Comparison of ENCODE assay signal across 18 mouse cellular contexts in genomic region chr2:125411777-125412176, GRCm38 (mm10).
DNase-seq lines count a peak whose midpoint lies in the region; TF ChIP-seq lines count a peak whose summit lies in the region.
"Had no signal": no experiment of that assay in that cellular context is flagged by ENCODE, and none has a peak within 500 bp of the region (broad histone marks: within the 10 kb centered on the region; RNA-seq: fewer than 3 reads in every experiment).

No protein-coding gene starts in this region.

- intact Hi-C loops in heart, postnatal 14 days (cut with DNase I): loop anchor here (5.0 kb wide), 1 partner anchor 56 kb away; no protein-coding TSS in a partner anchor

- no peak for TF ChIP-seq POLR2A in ES-Bruce4 (IDR thresholded peaks at IDR 0.05; ENCODE audit: insufficient read depth, low read length)

- H3K4me3 ChIP-seq in ES-Bruce4 (ENCODE audit: low read depth, low read length): peak overlapping the region; percentile 34; the same call in 1 of the 2 replicates
- H3K4me3 ChIP-seq: forebrain, embryonic 10.5 days; hindbrain, embryonic 10.5 days; myocyte; neural tube, embryonic 15.5 days had no signal

- no peak overlapping the region for H3K9ac ChIP-seq in ES-Bruce4 (ENCODE audit: low read depth, poor library complexity, severe bottlenecking)
- H3K9ac ChIP-seq: neural tube, embryonic 15.5 days had no signal

- H3K27ac ChIP-seq in ES-Bruce4 (ENCODE audit: insufficient read depth, low read length): no peak overlapping the region
- H3K27ac ChIP-seq: forebrain, embryonic 10.5 days; hindbrain, embryonic 10.5 days; macrophage; neural tube, embryonic 15.5 days had no signal

- TF ChIP-seq EP300 in ES-Bruce4 (IDR thresholded peaks at IDR 0.05; ENCODE audit: insufficient read depth, low read depth, low read length): no peak

- no peaks in the 10 kb centered on the region for H3K27me3 ChIP-seq in ES-Bruce4 (ENCODE audit: control insufficient read depth, insufficient read depth, low read length, poor library complexity, severe bottlenecking)
- H3K27me3 ChIP-seq: neural tube, embryonic 15.5 days had no signal

- no peak for TF ChIP-seq CTCF in ES-Bruce4 (IDR thresholded peaks at IDR 0.05; ENCODE audit: low read depth, low read length)

- no peaks in the 10 kb centered on the region for H3K9me3 ChIP-seq in ES-Bruce4 (replicated peaks; ENCODE audit: control insufficient read depth, insufficient read depth, low read length, poor library complexity, severe bottlenecking)
- H3K9me3 ChIP-seq: forebrain, embryonic 10.5 days; G1E; hindbrain, embryonic 10.5 days; neural tube, embryonic 15.5 days had no signal

- no peaks in the 10 kb centered on the region for H3K36me3 ChIP-seq in ES-Bruce4 (ENCODE audit: control insufficient read depth, insufficient read depth, low read length, poor library complexity, severe bottlenecking)
- H3K36me3 ChIP-seq: G1E had no signal

- H3K4me1 ChIP-seq in ES-Bruce4 (ENCODE audit: control insufficient read depth, insufficient read depth, low read length): no peaks in the 10 kb centered on the region
- H3K4me1 ChIP-seq: forebrain, embryonic 10.5 days; hindbrain, embryonic 10.5 days; neural tube, embryonic 15.5 days had no signal

- DNase-seq in kidney, postnatal 10 days: peak; percentile 36
- DNase-seq in kidney, postnatal 25 days: no peak
- peak; percentile 65 to 80 for DNase-seq in heart, adult 9 months (ENCODE audit: low spot score in 2 of 2)
- DNase-seq in heart, postnatal 14 days: peak; percentile 24 to 52
- no peak for DNase-seq in embryo, embryonic 11 days
- no peak for DNase-seq in cerebellum, adult 18-20 months
- DNase-seq: gastrocnemius, postnatal 10 days; kidney, adult 18-20 months; kidney, postnatal 4 days; lung, adult 2 months; midbrain, embryonic 14.5 days had no signal

Comparison
In these comparisons a context has a peak if more than half of its experiments do, and no peak if none do; other contexts are left out.
1. DNase-seq: peak in kidney, postnatal 10 days (single experiment), heart, adult 9 months (2 of 2) and heart, postnatal 14 days (2 of 2); none in kidney, postnatal 25 days (0 of 2), embryo, embryonic 11 days (single experiment) and cerebellum, adult 18-20 months (0 of 2).